Mouse (Mus musculus) layer of hippocampus, adult 11-12 months (tissue): ENCODE data around the gene Osbpl2.
"Not testable (repeated sequence)": the region's sequence is repeated elsewhere in the genome, so short reads cannot be mapped to it uniquely, and the experiment has no call there.

Experiments used
- DNase-seq: peaks from one replicate; pipeline ENCODE4 v3.0.0; 2022; ENCODE audit warnings: low spot score

Gene Osbpl2

DNA sequence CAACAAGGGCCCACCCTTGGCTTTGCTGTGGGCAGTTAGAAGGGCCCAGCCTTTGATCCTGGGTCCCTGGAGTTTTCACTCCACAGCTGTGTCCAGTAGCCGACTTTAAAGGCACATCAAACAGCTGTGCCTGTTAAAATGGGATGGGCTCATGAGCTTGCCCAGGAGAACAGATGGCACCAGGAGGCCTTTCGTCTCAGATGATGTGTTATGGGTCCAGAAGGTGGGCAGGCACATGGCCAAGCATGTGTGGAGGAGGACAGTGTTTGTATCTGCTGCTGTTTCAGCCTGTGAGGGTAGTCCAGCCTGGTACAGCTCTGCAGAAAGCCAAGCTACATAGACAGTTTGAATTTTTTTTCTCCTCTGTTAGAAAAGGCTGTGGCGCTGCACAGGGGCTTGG lies 35.7 kb downstream of the Osbpl2 start:
- DNase-seq, result peak; percentile 38

DNA sequence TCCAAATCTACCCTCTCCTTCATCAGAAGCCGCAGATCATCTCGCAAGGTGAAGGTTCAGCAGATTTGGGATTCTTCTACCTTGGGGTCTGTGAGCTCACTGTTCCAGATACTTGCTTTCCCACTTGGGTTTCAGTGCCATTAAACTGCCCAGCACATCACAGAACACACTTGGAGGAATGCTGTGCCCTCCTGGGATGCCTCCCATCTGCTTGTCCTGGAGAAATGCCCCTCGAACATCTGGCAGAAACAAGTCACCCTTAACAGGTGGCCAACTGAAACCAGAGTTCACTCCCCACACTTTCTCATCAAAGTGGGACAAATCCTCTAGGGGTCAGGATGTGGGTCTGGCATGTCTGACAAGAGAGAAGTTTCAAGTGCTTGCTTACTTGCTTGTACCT lies 39.5 kb downstream of the Osbpl2 start:
- DNase-seq, result no peak

DNA sequence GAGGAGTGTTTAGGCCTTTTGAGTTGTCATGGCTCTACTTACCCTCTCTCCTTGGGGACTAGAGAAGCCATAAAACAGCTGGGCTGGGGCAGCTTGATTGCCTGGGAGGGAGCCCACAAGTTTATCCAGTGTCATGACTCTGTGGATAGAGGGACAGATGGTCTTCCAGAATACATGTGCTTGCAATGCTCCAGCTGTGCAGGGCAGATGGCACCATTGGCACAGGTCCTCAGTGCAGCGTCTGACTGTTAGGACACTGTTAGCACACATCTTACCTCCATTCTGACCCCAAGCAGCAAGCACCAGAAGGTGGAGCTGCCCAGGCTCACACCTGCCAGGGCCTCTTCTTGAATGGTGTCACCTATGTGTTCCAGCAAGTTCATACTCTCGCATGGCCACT lies 46.7 kb downstream of the Osbpl2 start:
- DNase-seq, result no peak

DNA sequence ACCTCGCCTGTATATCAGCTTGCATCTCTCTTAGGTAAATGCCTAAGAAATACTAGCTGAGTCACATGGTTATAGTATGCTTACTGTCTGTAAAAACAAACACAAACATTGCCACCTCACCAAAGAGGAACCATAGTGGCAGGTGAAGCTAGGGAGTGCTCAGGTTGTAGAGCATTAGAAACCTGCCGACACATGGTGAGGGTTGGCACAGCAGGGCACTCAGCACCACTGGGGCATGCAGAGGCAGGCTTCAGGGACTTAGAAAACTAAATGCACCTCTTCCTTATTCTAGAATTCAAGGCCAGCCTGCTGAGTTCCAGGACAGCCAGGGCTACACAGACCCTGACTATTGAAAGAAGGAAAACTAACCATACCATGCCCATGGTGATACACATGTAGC lies 47.8 kb downstream of the Osbpl2 start:
- DNase-seq, result no peak

DNA sequence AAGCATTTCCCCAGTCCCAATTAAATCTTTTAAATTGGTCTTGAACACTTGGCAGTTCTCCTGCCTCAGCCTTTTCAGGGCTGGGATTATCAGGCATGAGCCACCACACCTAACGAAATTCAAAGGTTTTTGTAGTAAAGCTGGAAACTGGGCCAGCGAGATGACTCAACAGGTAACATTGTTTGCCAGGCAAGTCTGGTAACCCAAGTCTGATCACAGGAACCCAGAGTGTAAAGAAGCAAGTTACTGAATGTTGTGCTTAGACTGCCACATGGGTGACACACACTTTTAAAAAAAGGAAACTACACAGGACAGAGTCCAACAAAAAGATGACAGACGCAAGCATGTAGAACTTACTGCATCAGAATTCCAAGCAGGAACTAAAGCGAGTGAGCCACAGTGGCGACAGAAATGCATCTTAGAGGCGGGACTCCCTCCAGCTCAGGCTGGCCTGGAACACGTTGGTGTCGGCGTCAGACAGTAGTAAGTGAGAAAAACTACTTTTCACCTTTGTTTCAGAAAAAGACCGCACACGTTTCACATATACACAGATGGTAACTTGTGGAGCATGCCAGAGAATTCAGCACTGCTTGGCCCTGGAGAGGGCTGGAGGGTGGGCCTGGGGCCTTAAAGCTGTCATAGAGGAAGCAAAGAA lies 51.2 kb downstream of the Osbpl2 start:
- no peak for DNase-seq

- DNase-seq, result peak; percentile 99
Measured at GRCm38 (mm10) chr2:180170806-180171521, 51.9 kb downstream of the Osbpl2 start, which contains the start of gene Adrm1. Gene Adrm1 (plus strand): TSS chr2:180171485.

DNA sequence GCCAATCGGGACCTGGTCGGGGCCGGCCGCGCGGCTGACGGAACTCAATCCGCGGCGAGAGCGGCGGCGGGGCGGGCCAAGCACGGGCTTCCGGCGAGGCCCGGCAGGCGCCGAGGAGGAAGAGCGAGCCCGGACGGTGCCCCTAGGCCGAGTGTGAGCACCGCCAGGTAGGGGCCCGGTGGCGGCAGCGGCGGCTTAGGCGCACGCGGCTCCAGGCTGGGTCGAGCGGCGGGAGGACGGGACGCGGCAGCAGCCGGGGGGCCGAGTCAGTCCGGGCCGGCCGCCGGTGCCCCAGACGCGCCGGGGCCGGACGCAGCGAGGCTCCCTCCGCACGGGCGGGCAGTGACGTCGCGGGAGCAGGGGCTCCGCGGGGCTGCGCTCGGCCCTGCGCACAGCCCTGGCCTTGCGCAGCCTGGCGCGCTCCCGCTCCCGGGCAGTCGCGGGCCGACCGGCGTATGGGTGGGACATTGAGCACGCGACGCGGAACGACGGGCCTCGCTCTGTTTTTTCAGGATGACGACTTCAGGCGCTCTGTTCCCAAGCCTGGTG lies 52.5 kb downstream of the Osbpl2 start:
- peak; percentile 46 for DNase-seq

GRCm38 (mm10) chr2:180172152-180172551 lies 53.0 kb downstream of the Osbpl2 start:
- DNase-seq, result no peak

GRCm38 (mm10) chr2:180173163-180173562 lies 54.1 kb downstream of the Osbpl2 start:
- DNase-seq, result no peak

DNA sequence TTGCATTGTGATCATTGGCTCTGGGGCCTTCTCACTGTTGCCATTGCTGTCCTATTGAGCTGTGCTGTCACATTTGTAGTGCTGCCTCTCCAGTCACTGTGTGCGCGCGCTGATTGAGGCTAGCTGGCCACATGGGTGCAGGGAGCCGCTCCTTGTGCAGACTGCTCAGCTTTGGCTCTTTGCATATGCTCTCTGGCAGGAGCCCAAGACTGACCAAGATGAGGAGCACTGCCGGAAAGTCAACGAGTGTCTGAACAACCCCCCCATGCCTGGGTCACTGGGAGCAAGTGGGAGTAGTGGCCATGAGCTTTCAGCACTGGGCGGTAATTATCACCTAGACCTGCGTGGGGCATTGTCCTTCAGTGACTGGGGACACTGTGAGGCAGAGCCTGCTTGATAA lies 54.6 kb downstream of the Osbpl2 start:
- DNase-seq, result not testable (repeated sequence)

- no peak for DNase-seq
Measured at GRCm38 (mm10) chr2:180174121-180174520, 55.0 kb downstream of the Osbpl2 start.

- no peak for DNase-seq
Measured at GRCm38 (mm10) chr2:180175725-180176124, 56.6 kb downstream of the Osbpl2 start.

DNA sequence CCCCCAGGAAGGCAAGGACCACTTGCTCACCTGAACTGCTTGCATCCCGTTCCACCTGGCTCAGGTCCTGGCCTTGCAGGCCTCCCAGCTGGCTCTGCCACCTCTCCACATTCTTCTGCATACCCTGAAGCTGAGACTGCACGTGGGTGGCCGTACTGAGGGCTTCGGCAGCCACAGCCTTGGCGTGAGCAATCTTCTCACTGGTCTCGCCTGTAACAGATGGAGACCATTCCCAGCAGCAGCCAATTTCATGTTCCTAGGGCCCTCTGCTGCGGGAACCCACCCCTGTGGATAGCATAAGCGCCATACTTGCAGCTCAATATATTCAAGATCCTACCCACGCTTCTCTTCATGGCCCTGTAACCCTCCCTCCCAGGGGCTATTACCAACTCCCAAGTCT lies 62.4 kb downstream of the Osbpl2 start:
- no peak for DNase-seq

DNA sequence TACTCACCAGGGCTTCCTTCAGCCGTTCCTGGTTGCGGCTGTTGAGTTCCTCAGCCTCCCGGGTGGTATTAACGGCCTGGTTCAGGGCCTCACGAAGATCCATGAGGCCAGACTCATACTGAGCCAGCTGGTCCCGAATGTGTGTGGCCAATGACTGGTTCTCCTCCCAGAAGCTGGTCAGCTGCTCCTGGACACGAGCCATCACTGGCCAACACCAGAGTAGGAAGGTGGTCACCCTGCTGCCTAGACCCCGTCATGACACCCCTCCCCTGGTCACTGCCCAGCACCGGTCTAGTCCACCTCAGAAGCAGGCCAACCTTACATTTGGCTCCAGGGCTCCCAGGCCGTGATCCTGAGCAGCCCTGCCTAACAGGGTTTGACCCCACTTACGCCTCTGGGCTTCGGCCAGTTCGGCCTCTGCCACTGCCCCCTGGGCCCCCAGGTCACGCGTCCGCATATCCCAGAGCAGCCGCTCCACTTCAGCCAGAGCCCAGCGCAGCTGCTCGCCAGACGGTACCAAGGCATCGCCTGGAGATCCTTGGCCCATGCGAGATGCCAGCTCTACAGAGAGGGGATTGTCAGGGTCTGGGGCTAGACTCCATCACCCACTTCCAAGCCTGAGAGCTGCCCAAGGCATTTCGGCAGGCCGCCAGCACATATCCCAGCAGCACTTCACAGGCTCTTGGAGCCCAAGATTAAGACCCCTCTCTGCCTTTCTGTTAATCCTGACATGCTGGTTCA lies 65.1 kb downstream of the Osbpl2 start:
- no peak for DNase-seq

DNA sequence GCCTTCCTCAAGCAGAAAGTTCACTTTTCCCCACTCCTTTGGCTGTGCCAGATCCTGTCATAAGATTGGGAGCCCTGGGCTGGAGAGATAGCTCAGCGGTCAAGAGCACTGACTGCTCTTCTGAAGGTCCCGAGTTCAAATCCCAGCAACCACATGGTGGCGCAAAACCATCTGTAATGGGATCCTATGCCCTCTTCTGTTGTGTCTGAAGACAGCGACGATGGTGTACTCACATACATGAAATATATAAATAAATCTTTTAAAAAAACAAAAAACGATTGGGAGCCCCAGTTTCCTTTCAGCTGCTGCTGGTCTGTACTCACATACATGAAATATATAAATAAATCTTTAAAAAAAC lies 65.6 kb downstream of the Osbpl2 start:
- DNase-seq, result no peak

DNA sequence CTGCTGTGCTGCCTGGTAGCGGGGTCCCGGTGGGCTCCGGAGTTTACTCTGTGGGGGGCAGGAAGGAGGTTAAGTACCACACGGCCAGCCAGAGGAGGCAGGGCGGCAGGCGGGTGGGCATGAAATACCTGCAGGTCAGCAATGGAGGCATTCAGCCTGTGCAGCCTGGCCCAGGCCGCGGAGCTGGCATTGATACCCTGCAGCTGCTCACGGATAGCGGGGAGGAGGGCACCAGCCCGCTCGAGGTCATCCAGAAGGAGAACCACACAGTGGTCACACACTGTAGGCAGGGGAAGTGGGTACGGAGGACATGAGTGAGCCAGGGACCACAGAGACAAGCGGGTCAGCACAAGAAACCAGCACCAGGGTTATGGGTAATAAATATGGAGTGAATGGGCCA lies 66.6 kb downstream of the Osbpl2 start:
- no peak for DNase-seq

GRCm38 (mm10) chr2:180187362-180187761 lies 68.3 kb downstream of the Osbpl2 start:
- DNase-seq, result no peak

- DNase-seq, result no peak
Measured at GRCm38 (mm10) chr2:180196610-180197322, 77.7 kb downstream of the Osbpl2 start.

DNA sequence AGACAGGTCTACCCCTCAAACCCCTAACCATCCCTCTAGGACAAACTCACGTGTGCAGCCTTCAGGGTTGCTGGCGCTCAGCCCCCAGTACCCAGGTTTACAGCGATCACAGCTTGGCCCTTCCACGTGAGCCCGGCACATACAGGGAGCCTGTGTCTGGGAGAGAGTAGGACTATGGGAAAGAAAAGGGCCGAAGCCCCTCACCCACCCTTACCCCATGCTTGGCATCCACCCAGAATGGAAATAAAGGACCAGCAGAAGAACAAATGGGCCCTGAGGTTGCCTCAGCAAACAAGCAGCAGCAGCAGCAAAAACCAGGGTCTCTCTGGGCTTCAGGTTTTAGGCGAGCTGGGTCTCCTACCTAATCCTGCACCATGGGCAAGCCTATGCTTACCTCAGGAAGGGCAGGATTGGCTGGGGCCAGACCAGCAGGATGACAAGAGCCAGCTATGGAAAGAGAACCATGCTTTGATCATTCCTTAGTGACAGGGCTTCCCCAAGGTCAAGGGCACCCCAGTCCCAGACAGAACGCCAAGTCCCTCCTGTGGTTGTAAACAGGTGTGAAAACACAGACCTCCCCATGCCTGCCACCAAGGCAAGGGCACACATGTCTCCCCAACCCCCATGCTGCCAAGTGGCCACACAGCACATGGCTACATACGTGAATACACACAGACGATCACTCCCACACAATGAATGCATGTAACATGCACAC lies 78.4 kb downstream of the Osbpl2 start:
- no peak for DNase-seq

- DNase-seq, result no peak
Measured at GRCm38 (mm10) chr2:180198782-180199181, 79.7 kb downstream of the Osbpl2 start.

DNA sequence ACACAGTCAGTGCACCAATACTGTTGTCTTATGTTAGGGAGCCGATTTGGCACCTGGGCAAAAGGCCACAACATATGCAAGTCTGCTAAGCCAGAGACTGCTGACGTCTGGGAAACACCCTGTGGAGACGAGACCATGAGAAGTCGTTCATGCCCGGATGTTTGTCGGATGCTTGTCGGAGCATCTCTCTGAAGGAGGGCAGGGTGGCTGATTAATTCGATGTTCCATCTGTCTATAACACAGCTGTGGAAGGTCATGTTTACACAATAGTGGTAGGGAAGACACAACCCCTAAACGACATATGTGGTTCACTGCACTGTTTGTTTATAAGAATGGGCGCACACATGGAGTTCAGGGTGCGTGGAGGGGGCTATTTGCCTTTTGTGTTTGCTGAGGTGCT lies 81.6 kb downstream of the Osbpl2 start:
- DNase-seq, result no peak

DNA sequence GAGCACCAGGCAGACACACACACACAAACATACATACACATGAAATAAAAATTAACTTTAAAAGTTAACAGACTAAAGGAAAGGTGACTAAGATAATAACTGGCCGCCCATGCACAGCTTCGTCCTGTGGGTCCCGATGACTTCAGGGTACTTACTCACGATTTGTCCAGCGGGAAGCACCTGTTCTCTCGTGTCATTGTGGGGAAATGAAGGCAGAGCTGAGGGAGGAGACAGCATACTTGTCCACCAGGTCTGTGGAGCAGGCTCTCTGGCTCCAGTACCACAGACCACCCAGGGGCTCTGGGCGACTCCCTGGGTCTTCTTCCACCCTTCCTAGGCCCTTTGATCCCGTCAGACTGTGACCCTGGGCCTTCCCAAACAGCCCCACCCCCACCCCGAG lies 82.2 kb downstream of the Osbpl2 start:
- no peak for DNase-seq
